Mouse (Mus musculus) heart, embryonic 11.5 days (tissue): ENCODE measurements around the gene Dda1. TPM values are rescaled to one million over a fixed set of nuclear protein-coding genes. Genes with fewer than 3 reads are reported as not detected.
A peak's percentile ranks its signal among the peaks of the same experiment; 100 is the strongest.

Experiments used
- ATAC-seq: fragments of 200-750 bp; cut with Nextera tagmentation; replicated peaks from 2 replicates; pipeline ENCODE4 v1.8.0; 2017; ENCODE audit warnings: moderate library complexity; ENCODE audit not compliant: insufficient number of reproducible peaks, low FRiP score, low TSS enrichment
- H3K27ac ChIP-seq: fragments of 300-500 bp; sonication (generic); 2 replicates; pipeline ENCODE4 v1.5.1; 2014; ENCODE audit warnings: mild to moderate bottlenecking, low read depth, low read length
- H3K27me3 ChIP-seq: fragments of 300-500 bp; sonication (generic); 2 replicates; pipeline ENCODE4 v1.6.1; 2014; ENCODE audit warnings: mild to moderate bottlenecking, low read length, mixed read lengths; ENCODE audit not compliant: control insufficient read depth, insufficient read depth
- H3K36me3 ChIP-seq: fragments of 300-500 bp; sonication (generic); 2 replicates; pipeline ENCODE4 v1.6.1; 2014; ENCODE audit warnings: mild to moderate bottlenecking, low read length, moderate library complexity, mixed read lengths; ENCODE audit not compliant: control insufficient read depth, insufficient read depth
- H3K4me1 ChIP-seq: fragments of 300-500 bp; sonication (generic); 2 replicates; pipeline ENCODE4 v1.6.1; 2014; ENCODE audit warnings: low read length; ENCODE audit not compliant: control insufficient read depth, insufficient read depth
- H3K4me2 ChIP-seq: fragments of 300-500 bp; sonication (generic); 2 replicates; pipeline ENCODE4 v1.6.1; 2014; ENCODE audit warnings: mild to moderate bottlenecking, moderate library complexity
- H3K4me3 ChIP-seq: fragments of 300-500 bp; sonication (generic); 2 replicates; pipeline ENCODE4 v1.5.1; 2014; ENCODE audit warnings: low read depth, low read length
- H3K9ac ChIP-seq: fragments of 300-500 bp; sonication (generic); 2 replicates; pipeline ENCODE4 v1.6.1; 2014; ENCODE audit warnings: mild to moderate bottlenecking, low read depth, low read length, moderate library complexity
- H3K9me3 ChIP-seq: fragments of 300-500 bp; sonication (generic); replicated peaks from 2 replicates; pipeline ENCODE4 v1.6.1; 2016; ENCODE audit warnings: low read length; ENCODE audit not compliant: control insufficient read depth
- WGBS: fragments of 180-500 bp; shearing (Covaris S2); extraction: QIAGEN DNeasy Blood & Tissue Kit; methylation state at CpG from one replicate; pipeline ENCODE4 v1.1.7; 2014; ENCODE audit not compliant: insufficient replicate concordance; 5-methylcytosine and 5-hydroxymethylcytosine counted together
- polyA plus RNA-seq: library from polyadenylated mRNA; unstranded; fragments of >200 nt; fragmentation: Nextera tagmentation; extraction: Ambion mirVana; gene quantifications from 2 replicates; pipeline ENCODE4 v1.2.1, GENCODE M21; 2014

Gene Dda1
- polyA plus RNA-seq, 1 experiment from 2014 or later, result 95.9 TPM

GRCm38 (mm10) chr8:71495811-71496210 lies 26.8 kb downstream of the Dda1 start:
- no peak for ATAC-seq
- Histone ChIP-seq H3K4me2 (no peak overlapping the region), H3K9me3 (no peaks in the 10 kb centered on the region), H3K4me3 (no peak overlapping the region), H3K36me3 (peaks cover 21% of the 10 kb centered on the region), H3K27me3 (no peaks in the 10 kb centered on the region), H3K9ac (0 out of 2 replicates have a peak overlapping the region, but pooled peaks have one; percentile 6), H3K4me1 (peaks cover 36% of the 10 kb centered on the region), H3K27ac (peak overlapping the region; percentile 68)
- 84% methylated on average over 5 of the region's 5 CpGs for WGBS

GRCm38 (mm10) chr8:71496481-71496880 lies 27.5 kb downstream of the Dda1 start:
- WGBS, result 38% methylated on average over 11 of the region's 11 CpGs
- H3K9me3 ChIP-seq, result no peaks in the 10 kb centered on the region
- no peak overlapping the region for H3K9ac ChIP-seq
- H3K4me2 ChIP-seq, result no peak overlapping the region
- H3K27me3 ChIP-seq, result no peaks in the 10 kb centered on the region
- H3K27ac ChIP-seq, result peak overlapping the region; percentile 82
- no peak overlapping the region for H3K4me3 ChIP-seq
- ATAC-seq, result peak; percentile 32
- peaks cover 15% of the 10 kb centered on the region for H3K36me3 ChIP-seq
- peaks cover 36% of the 10 kb centered on the region for H3K4me1 ChIP-seq

DNA sequence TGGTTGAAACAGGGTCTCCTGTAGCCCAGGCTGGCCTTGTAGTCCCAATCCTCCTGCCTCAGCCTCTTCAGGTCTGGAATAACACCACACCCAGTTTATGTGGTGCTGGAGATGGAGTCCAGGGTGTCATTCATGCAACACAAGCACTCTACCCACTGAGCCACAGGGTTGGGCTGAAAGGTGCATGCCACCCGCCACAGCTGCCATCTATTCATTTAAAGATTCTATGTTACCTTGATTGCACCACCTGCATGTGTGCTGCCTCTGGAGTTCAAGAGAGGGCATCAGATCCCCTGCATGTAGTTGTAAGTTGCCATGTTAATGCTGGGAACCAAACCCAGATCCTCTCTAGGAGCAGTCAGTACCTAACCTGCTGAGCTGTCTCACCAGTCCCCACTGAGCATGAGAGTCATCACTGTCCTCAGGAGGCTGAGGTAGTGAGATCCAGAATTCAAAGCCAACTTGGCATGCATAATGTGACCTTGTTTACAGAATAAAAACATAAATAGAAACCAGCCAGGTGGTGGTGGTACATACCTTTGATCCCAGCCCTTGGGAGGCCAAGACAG lies 28.2 kb downstream of the Dda1 start:
- peak overlapping the region; percentile 82 for H3K27ac ChIP-seq

DNA sequence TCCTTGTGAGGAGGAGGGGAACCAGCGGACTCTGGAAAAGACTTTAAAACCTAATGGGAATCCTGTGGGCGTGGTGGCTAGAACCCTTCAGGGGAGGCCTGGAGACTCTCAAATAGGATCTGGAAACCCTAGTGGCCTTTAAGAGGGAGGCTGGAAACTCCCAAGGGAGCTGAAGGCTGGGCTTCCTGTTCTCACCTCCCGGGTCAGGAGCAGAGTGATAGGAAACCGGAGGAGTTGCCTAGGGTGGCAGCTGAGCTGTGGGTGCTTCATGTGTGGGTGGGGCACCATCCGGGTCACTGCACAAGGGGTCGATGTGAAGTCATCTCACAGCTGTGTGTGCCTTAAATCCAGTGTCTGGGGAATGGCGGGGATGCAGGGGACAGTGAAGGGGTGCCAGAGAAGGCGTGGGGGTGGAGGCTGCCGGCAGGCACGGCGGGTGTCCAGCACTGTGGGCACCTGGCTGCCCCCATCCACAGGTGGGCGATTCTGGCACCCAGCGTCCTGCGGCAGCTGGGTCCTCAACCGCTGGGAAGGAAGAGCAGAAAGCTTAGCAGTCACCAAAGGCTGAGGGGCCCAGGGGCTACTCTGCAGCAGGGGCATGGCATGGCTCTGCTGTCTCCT lies 29.0 kb downstream of the Dda1 start:
- Histone ChIP-seq H3K9me3 (no peaks in the 10 kb centered on the region), H3K27me3 (no peaks in the 10 kb centered on the region), H3K4me2 (peak overlapping the region; percentile 42), H3K4me3 (no peak overlapping the region), H3K27ac (peak overlapping the region; percentile 82), H3K36me3 (peaks cover 3% of the 10 kb centered on the region; the same call in 1 of the 2 replicates), H3K4me1 (peaks cover 36% of the 10 kb centered on the region), H3K9ac (peak overlapping the region; percentile 43; the same call in 1 of the 2 replicates)
- no peak for ATAC-seq
- WGBS, result 17% methylated on average over 15 of the region's 15 CpGs

More for the DNA sequence above, 28.2 kb downstream of the Dda1 start:
- Histone ChIP-seq H3K36me3 (peaks cover 11% of the 10 kb centered on the region), H3K27me3 (no peaks in the 10 kb centered on the region), H3K4me1 (peaks cover 36% of the 10 kb centered on the region), H3K4me3 (no peak overlapping the region), H3K4me2 (no peak overlapping the region), H3K9me3 (no peaks in the 10 kb centered on the region), H3K9ac (no peak overlapping the region)
- 86% methylated on average over 1 of the region's 1 CpGs for WGBS
- no peak for ATAC-seq

GRCm38 (mm10) chr8:71498816-71499690 lies 30.1 kb downstream of the Dda1 start:
- Histone ChIP-seq H3K4me2 (peak overlapping the region; percentile 42), H3K9me3 (no peaks in the 10 kb centered on the region)

DNA sequence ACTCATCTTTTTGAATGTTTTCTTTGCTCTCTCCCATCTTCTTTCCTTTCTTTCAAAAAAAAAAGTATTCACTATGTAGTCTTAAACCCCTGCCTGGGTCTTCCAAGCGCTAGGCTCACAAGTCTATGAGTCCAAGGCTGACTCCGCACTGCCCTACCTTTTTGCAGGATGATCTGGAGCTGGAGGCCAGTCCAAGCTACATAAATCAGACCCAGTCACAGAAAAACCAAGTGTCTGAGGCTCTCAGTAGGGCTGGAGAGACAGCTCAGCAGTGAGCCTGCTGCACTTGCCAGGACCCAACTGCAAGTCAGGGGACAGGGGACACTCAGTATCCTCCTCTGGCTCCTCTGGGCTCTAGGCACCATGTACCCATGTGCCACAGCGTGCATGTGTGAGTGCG lies 35.4 kb downstream of the Dda1 start:
- Histone ChIP-seq H3K4me3 (no peak overlapping the region), H3K27ac (no peak overlapping the region), H3K9ac (no peak overlapping the region), H3K4me1 (peaks cover 10% of the 10 kb centered on the region), H3K4me2 (no peak overlapping the region), H3K27me3 (peaks cover 40% of the 10 kb centered on the region), H3K9me3 (no peaks in the 10 kb centered on the region), H3K36me3 (no peaks in the 10 kb centered on the region)
- no peak for ATAC-seq
- WGBS, result 85% methylated on average over 4 of the region's 4 CpGs

More at GRCm38 (mm10) chr8:71498816-71499690, 30.1 kb downstream of the Dda1 start:
- Histone ChIP-seq H3K36me3 (no peaks in the 10 kb centered on the region), H3K27me3 (no peaks in the 10 kb centered on the region), H3K9ac (no peak overlapping the region), H3K27ac (peak overlapping the region; percentile 82), H3K4me1 (peaks cover 36% of the 10 kb centered on the region), H3K4me3 (no peak overlapping the region)
- 23% methylated on average over 16 of the region's 16 CpGs for whole genome bisulfite sequencing
- peak; percentile 41; the same call in 1 of the 2 replicates for ATAC-seq

DNA sequence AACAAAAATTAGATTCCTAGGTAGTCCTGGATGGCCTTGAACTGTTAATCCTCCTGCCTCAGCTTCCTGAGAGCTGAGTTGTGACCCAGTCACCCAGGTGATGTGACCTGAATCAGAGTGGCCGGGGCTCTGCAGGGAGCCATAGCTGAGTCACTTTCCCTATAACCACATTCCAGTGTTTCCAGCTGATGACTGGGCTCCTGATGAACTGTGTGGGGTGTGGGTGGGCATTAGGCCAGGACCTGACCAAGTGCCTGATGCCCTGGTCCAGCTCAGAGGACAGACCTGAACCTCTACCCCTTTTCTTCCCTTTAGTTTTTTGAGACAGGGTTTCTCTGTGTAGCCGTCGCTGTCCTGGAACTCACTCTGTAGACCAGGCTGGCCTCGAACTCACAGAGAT lies 36.3 kb downstream of the Dda1 start:
- Histone ChIP-seq H3K27ac (no peak overlapping the region), H3K4me1 (peaks cover 5% of the 10 kb centered on the region; the same call in 1 of the 2 replicates), H3K9ac (no peak overlapping the region), H3K36me3 (no peaks in the 10 kb centered on the region), H3K27me3 (peaks cover 41% of the 10 kb centered on the region), H3K4me2 (no peak overlapping the region), H3K9me3 (no peaks in the 10 kb centered on the region), H3K4me3 (no peak overlapping the region)
- WGBS, result 86% methylated on average over 4 of the region's 4 CpGs
- no peak for ATAC-seq

GRCm38 (mm10) chr8:71505979-71506378 lies 37.0 kb downstream of the Dda1 start:
- Histone ChIP-seq H3K4me2 (no peak overlapping the region), H3K4me3 (no peak overlapping the region), H3K36me3 (no peaks in the 10 kb centered on the region), H3K9me3 (no peaks in the 10 kb centered on the region), H3K4me1 (peaks cover 5% of the 10 kb centered on the region; the same call in 1 of the 2 replicates), H3K27ac (no peak overlapping the region), H3K27me3 (peaks cover 41% of the 10 kb centered on the region), H3K9ac (no peak overlapping the region)
- WGBS, result 76% methylated on average over 4 of the region's 4 CpGs
- ATAC-seq, result no peak
